Mouse (Mus musculus) c-Kit-positive CD71-negative TER-119-negative erythroid progenitor cells, embryonic 14.5 days (primary cell): ENCODE measurements around the gene En2.
A peak's percentile ranks its signal among the peaks of the same experiment; 100 is the strongest.

Experiments used
- DNase-seq: peaks from one replicate; pipeline ENCODE4 v3.0.0-alpha.2; 2013; ENCODE audit warnings: low read depth

Gene En2

DNA sequence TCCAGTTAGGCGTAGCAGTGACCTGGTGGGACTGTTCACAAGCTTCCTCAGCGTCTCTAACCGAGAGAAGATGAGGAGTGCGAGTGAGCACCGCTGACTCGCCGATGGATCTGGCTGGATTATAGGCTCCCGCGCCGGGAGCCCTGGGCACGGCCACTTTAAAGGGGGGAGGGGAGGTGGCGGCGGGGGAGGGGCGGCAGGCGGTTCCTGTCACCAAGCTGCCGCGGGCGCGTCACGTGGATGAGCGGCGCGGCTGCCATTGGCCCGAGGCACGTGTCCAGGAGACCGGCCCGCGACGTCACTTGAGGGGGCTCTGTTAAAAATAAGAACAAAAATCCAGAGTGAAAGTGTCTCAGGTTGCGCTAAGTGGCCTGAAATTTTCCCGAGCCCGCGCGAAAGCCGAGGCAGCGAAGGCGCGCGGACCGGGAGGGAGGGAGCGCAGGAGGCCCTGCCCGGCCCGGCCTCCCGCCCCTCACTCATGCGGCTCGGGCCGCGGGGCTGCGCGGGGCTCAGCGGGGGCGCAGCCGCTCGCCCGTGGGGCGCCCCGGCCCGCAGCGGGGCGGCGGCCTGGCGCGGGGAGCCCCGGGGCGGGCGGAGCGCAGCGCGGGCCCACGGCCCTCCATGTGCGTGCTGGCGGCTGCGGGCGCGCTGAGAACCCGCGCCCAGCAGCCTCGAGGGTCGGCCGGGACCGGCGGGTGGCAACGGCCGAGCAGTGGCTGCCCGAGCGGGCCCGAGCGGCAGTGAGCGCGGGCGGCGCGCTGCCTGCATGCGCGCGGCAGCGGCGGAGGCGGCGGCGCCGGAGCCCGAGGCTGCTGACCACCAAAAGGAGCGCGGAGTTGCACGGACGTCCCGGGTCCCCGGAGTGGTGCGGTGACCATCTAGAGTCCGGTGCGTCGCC, at the start of gene En2:
Gene En2 (plus strand): TSS at position 337 of the 898 bp plus-strand sequence.
- DNase-seq = no peak

DNA sequence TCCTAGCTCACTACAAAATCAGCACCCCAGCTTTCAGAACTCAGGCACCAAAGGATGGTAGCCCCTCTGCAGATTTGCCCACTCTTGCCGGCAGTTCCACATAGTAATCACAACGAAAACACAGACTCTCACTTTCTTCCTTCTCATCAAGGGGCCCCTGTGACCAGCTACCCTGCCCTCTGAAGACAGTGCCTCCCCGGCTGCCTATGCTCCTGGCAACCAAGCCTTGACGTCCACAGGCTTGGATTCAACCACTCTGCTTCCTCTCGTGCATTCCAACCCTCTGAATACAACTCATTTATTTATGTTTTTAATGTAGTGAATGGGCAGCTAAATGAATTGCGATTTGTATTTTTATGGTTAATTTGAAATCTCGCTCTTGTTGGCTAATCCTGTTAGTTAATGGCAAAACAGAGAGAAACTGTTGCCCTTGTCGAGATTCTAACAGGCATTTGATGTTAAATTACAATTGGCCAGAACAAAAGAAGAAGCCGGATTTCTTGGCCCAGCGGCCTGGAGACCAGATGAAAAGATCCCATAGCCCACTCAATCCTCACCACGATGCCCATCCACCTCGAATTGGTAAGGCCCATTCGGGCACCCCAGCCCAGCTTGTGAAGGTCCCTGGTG, 48.1 kb upstream of the En2 start:
- DNase-seq = no peak

DNA sequence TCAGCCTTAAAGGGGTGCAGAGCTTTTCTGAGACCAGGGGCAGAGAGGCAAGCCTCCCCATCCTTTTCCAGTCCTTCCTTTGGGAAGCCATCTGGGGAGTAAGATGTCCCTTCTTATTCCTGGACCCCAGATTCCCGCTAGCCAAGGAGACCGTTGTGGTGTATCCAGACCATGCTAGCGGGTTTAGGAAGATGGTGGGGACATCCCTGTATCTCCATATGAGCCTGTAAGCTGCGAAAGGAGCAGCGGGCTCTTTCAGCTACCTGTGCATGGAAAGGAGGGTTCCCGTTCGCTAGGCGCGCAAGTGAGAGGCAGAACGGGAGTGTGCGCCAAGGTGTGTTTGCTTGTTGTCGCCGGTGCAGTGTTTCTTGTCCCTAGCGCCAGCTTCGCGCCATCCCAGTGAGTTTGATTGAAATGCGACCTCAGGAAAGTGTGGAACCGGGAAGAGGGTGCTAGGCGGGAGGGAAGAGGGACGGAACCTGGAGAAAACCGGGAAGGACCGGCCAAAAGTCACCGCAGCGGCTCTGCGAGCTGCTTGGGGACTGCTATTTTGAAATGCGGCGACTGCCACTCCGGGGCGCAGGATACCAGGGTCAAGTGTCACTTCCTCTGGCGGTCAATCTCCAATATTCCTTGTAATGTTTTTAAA, 47.5 kb upstream of the En2 start:
- no peak for DNase-seq

DNA sequence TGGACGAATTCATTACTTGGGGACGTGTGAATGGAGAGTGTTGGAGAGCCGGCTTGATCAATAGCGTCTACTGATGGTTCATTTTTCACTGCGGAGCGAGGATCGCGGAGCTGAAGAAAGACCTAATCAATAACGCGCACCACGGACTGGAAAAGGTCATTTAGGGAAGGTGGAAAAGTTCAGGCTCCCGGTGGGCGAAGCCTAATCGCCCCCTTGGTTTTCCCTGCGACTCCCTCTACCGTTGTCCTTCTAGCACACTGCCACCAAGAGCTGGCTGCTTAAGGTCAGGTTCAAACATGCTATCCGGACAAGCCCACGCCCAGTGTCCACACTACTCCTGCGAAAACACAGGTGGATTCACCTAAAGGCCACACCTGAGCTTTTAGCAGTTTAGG, 47.0 kb upstream of the En2 start:
- DNase-seq = no peak

DNA sequence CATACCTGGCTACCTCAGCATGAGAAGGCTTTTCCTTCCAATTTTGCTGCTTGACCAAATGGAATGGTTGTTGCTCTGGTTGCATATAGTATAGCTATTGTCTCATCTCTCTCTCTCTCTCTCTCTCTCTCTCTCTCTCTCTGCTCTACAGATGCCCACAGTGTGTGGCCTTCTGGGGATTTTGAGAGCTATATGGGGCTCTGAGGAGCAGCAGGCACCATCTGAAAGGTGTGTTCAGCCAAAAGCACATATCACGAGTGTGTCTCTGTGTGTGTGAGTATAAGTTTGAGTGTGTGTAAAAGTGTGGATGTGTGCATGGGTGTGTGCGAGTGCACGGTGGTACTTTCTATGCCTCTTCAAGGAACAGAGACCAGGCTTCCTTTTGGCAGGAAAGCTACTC, 45.9 kb upstream of the En2 start:
- DNase-seq = no peak

DNA sequence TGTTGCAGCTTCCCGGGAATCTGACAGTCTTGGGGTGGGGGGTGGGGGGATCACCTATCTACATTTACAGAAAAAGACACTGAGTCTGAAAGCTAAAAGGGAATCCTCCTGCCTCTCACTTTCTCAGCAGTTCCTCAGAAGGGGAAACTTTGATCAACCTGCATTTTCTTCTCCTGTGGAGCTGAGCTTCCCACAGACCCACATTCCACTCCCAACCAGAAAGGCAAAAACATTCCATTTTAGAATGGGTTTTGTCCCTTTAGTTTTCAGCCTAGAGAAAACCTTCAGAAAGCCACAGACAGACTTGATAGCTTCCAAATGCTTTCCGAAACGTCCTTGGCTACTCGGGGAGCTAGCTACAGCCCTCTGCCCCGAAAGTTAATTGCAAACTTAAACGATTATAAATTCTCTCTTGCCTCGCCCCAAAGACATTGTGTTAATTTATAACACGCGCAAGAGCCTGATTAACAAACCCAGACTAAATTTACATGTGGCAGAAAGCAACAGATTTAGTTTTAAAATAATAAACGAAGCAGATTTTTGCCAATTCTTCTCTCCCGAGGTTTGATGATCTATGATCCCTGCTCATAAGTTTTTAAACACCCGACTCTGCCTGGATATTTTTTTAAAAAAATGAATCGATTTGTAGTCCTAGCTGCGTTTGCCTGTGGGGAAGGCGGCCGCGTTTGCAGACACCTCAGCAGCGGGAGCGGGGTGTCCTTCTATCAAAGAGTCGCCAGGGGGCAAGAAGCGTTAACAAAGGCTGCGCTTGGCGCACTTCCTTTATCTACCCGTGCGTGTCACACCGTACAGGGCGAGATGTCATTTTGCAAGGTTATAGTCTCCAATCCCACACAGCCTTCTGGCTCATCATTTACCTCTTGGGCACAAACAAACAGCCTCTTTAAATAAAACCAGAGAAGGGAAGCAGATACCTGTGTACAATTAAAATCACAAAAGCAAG, 42.7 kb upstream of the En2 start:
- peak; percentile 50 for DNase-seq

DNA sequence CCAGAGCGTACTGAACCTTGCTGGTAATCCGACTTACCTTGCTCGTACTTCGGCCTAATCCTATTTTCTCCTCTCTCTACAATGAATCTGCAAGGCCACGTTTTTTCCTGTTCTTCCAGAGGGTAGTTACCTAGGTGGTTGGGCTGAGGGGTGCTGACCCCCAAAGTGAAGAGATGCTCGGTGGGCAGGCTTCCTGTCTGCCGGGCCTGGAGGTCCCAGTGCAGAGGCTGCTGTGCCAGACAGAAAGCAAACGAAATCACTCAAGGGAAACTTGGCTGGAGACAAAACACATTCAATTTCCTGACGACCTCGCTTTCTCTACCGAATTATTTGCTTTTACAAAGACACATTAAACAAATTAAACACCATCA, 42.1 kb upstream of the En2 start:
- no peak for DNase-seq

DNA sequence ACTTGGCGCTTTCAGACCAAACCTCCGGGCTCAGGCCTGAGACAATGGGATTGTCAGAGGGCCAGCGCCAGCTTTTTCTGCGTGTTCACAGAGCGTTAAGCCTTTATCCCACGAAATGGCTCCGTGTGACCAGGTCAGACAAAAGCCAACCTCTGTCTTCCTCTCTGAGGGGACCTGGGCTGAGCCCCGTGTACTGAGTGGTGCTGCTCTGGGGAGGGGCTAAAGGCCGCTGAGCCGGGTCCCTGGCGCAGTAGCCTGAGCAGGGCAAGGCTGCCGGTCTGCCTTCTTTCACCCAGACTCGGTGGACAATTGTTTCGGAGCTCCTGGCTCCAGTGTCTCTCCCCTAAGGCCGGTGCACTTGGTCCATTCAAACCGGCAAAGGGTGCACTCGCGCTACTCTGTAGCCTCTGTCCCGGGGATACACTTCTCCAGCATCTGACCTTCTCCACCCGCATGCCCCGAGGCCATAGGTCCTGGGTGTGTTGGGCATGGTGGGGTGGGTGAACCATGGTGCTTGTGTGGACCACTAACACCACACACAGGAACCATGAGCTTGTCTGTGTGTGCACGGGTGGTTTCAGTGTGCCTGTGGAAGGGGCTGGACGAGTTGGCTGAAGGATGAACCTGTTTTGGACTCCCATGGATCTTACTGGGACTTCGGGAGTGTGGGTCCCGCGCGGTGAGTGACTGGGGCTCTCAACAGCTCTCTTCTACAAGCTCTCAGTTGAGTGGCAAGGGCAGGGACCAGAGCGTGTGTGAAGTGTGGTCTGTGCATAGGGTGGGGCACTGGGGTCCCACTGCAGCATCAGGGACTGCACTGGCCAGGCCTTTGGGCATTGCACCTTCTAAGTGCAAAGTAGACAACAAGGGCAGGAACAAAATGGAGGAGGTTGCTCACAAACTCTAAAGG, 40.9 kb upstream of the En2 start:
- DNase-seq = no peak

DNA sequence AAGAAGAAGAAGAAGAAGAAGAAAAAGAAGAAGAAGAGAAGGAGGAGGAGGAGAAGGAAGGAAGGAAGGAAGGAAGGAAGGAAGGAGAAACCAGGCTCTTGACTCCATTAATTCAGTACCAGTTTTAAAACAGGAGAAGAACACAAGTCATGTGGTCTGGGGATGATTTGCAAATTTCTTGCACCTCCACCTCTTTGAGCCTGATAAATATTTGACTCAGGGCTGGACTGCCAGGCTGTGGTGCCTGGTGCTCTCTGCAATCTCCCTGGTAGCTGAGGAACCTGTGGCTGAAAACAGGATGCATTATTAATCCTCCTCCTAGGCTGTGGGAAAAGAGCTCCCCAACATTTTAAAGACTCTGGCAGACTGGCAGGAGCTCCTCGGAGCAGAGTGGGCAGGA, 36.6 kb upstream of the En2 start:
- DNase-seq = no peak

DNA sequence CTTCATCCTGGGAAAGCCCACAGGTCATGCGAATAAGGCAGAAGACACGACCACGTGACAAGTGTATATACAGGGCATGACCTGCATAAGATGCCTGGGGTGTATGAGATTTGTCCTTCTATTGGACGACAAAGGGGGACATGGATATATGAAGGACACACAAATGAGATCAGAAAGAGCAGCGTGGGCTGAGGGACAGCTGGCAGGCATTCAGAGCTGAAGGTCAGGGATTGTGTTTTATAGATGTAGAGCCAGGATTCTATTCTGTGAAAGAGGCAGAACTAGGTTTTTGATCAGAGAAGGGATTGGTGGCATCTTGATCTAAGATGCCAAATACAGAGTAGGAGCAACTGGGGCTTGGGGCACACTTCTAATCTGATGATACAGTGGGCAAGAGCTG, 33.3 kb upstream of the En2 start:
- DNase-seq = no peak

DNA sequence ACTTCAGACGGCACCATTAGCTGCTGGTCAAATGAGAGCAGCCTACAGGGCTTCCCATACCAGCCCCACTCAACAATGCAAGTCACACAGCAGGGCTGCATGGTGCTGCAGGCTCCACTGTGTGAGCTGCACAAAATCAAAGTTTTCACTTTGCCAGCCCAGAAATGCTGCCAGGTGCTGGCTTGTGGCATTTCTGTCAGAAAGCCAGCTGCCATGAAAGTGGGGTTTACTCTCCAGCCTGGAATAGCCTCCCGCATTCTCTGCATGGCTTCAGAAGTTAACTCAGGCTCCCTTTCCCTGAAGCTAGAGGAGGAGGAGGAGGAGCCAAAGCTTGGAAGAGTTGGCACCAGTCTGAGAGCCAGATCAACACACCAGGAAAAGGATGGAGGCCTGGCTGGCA, 29.1 kb upstream of the En2 start:
- DNase-seq = no peak

DNA sequence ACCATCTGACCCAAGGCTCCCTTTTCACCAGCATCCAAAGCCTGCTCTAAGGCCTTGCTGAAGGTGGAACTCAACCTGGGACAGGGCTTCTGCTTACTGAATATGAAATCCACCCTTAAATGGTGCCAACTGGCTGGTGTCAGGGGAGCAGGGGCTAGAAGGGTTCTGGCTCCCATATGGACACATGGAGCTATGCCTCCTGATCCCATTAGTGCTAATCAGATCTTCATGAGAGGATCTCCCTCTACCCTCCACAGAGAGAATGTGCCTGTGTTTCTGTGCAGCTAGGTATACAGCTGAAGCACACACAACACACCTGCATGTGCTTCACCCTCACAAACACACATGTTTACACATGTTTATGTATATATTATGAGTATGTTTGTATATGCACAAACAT, 20.9 kb upstream of the En2 start:
- no peak for DNase-seq

DNA sequence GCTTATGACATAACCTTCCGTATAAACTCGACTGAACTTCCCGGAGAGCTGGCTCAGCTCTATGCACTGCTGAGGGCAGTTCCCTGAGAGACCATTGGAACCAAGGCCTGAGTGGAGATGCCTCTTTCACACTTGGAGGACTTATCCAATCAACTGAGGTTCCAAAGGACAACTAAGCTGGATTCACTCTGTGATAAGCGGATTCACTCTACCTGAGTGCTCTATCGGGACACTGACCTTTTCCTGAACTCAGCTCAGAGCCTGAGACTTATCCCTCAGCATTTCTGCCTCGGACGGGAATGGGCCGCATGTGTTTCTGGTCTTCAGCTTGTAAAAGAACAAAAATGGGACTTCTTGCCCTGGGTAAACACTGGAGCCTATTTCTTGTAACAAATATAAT, 19.5 kb upstream of the En2 start:
- no peak for DNase-seq

DNA sequence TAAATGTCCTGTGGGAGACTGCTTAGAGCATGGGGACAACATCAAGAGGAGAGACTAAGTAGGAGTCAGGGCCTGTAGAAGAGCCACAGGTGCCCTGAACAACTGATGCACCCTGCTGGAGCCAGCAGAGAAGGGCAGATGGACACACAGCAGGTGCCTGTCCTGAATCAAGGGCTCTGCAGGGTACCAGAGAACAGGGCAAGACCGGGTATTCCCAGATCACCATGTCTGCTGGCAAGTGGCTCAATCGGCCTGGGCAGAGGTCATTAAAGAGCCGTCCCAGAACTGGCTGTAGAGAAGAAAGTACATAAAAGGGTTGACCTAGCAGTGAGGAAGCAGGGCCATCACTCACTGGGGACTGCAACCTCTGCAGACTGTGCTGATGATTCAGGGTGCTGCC, 17.0 kb upstream of the En2 start:
- no peak for DNase-seq

DNA sequence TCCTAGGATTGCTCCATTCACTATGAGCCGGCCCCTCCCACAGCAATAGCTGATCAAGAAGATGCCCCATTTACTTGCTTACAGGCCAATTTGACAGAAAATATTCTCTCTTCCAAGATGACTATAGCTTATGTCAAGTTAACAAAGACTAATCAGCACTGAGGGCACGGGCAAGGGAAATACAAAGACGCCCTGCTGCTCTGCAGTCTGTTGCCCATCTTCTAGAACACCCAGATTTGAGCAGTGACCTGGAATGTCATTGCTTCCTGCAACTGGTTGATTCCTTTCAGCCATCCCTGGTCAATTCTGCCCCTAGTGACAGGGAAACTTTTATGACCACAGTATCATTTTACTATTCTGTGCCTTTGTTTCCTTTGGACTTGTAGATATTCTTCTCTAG, 16.1 kb upstream of the En2 start:
- DNase-seq = no peak

DNA sequence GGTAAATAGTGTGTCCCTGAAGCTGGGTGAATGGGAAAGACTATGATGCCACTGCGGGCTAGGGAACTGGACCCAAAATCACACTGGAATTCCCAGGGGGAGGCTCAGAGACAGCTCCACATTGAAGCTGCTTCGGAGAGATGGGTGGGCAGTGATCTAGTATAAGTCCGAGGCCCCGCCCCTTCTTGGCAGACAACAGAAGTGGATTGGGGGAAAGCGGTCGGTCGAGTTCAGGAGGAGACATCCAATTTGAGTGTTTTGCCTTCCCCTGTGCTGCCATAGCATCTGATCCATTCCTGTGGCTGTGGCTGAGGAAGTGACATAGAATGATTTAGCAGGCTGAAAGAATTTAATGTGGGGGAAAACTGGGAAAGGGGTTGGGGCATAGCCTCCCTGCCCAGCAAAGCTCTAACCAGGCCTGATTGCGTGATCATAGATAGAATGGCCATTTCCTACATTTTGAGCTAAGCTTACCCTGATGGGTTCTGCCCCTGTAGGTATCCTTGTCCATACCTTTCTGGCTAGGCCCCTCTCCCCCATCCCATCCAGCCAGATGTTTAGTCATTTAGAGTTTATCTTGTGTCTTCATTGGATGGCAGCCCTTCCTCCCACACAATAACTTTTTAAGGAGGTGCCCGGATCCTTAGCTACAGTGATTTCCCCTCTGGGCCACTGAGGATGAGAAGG, 8.3 kb upstream of the En2 start:
- DNase-seq = no peak

DNA sequence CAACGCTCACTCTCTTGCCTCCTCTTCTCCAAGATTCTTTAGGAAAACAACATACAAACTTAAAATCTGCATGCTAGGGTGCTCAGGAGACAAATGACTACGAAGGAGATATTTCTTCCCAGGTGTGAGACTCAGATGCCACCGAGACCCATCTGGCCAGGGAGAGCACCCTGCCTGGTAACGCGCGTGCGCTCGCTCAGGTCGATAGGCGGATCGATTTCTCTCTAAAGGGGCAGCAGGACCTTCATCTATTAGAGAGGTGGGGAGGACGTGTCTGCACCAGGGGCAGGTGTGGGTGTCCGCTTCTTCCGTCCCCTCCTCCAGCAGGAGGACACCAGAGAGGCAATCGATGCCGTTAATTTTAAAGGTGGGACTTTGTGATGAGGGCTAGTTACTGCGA, 7.7 kb upstream of the En2 start:
- DNase-seq = no peak

DNA sequence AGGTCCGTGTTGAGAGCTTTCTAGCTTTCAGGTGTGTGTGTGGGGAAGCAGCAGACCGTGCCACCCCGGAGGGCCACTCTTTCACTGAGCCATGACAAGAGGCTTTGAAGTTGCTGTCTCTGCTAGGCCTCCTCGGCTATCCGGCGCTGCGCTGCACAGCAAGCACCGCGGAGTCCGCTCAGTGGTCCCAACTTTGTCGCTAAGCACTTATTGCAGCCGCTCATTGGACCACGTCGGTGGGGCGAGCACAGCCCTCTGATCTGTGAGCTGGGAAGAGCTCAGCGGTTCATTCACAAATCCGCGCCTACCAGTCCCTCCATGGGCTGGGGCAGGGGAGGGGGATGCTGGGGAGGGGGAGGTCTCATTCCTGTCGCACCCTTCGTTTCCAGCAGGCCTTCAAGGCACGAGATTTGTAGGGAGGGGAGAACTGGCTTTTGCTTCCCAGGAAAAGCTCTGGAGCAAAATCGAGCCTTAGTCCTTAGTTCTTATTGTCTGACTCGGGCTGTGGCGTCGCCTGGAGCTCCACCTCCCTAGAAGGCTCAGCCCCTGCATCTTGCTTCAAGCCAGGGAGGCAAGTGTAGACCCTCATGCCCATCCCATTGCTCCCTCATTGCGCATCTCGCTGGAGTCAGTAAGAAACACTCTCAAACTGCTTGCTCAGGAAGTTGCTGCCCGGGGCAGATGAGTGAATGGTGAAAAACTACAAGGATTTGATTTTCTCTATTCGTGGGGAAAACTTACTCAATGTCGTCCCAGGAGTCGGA, 7.0 kb upstream of the En2 start:
- no peak for DNase-seq

DNA sequence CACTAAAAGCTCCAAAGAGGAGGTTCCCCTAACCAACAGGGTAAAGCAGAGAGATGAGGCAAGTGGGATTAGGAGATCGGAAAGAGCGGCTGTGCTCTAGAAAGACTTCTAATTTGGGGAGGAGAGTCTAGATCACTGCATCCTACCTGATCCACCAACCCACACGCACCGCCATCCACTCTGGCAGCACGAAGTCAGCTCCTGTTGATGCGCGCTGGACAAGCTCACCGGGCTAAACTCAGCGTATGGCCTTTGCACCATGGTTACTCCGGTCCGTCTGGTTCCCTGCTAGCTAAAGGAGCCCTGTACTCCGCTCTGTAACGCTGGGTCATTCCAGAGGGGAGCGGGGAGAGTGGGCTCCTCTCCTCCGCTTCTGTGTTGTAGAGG, 6.4 kb upstream of the En2 start:
- DNase-seq = no peak
